Mouse (Mus musculus): Measurements from ENCODE around the gene Pphln1.

The Pphln1 gene

GRCm38 (mm10) chr15:93539415-93539814, 141.3 kb downstream of the Pphln1 start:
- no peak for DNase-seq (ENCODE audit: low read depth, low spot score)
